Mouse (Mus musculus): ENCODE measurements around the gene Ccdc158. TPM values are rescaled to one million over a fixed set of nuclear protein-coding genes. Genes with fewer than 3 reads are reported as not detected.

Gene Ccdc158
- polyA plus RNA-seq, 1 experiment from 2014 or later, result 0.94 TPM

- no peak overlapping the region for H3K4me2 ChIP-seq
- H3K4me3 ChIP-seq (replicated peaks), result no peak overlapping the region
- H3K9ac ChIP-seq, result no peak overlapping the region
- ATAC-seq (ENCODE audit: insufficient read depth, low FRiP score, low read depth), result no peak
- H3K9me3 ChIP-seq, result no peaks in the 10 kb centered on the region
- no peaks in the 10 kb centered on the region for H3K4me1 ChIP-seq
- H3K36me3 ChIP-seq, result no peaks in the 10 kb centered on the region
- no peaks in the 10 kb centered on the region for H3K27me3 ChIP-seq (replicated peaks)
- no peak overlapping the region for H3K27ac ChIP-seq
- 54% methylated on average over 4 of the region's 4 CpGs for WGBS
Measured at GRCm38 (mm10) chr5:92633526-92633925, 41.5 kb downstream of the Ccdc158 start.

GRCm38 (mm10) chr5:92627896-92628295, 47.2 kb downstream of the Ccdc158 start:
- Histone ChIP-seq H3K9me3 (no peaks in the 10 kb centered on the region), H3K36me3 (no peaks in the 10 kb centered on the region), H3K27ac (no peak overlapping the region), H3K27me3 (replicated peaks) (no peaks in the 10 kb centered on the region), H3K4me1 (no peaks in the 10 kb centered on the region), H3K9ac (no peak overlapping the region), H3K4me2 (no peak overlapping the region), H3K4me3 (replicated peaks) (no peak overlapping the region)
- no peak for ATAC-seq (ENCODE audit: insufficient read depth, low FRiP score, low read depth)
- 55% methylated on average over 7 of the region's 7 CpGs for WGBS

GRCm38 (mm10) chr5:92621883-92622282, 53.2 kb downstream of the Ccdc158 start:
- no peaks in the 10 kb centered on the region for H3K4me1 ChIP-seq
- no peak for ATAC-seq (ENCODE audit: insufficient read depth, low FRiP score, low read depth)
- no peak overlapping the region for H3K27ac ChIP-seq

GRCm38 (mm10) chr5:92612756-92613155, 62.3 kb downstream of the Ccdc158 start:
- no peak overlapping the region for H3K9ac ChIP-seq
- no peak for ATAC-seq (ENCODE audit: insufficient read depth, low FRiP score, low read depth)
- H3K4me2 ChIP-seq, result no peak overlapping the region
- no peaks in the 10 kb centered on the region for H3K4me1 ChIP-seq
- H3K27me3 ChIP-seq (replicated peaks), result no peaks in the 10 kb centered on the region
- 81% methylated on average over 4 of the region's 4 CpGs for WGBS
- H3K36me3 ChIP-seq, result no peaks in the 10 kb centered on the region
- H3K27ac ChIP-seq, result no peak overlapping the region
- no peak overlapping the region for H3K4me3 ChIP-seq (replicated peaks)
- no peaks in the 10 kb centered on the region for H3K9me3 ChIP-seq

More at GRCm38 (mm10) chr5:92621883-92622282, 53.2 kb downstream of the Ccdc158 start:
- Histone ChIP-seq H3K4me3 (replicated peaks) (no peak overlapping the region), H3K4me2 (no peak overlapping the region), H3K27me3 (replicated peaks) (no peaks in the 10 kb centered on the region), H3K9ac (no peak overlapping the region), H3K36me3 (no peaks in the 10 kb centered on the region), H3K9me3 (no peaks in the 10 kb centered on the region)
- WGBS, result 40% methylated on average over 5 of the region's 5 CpGs

GRCm38 (mm10) chr5:92607492-92608229, 67.4 kb downstream of the Ccdc158 start:
- Histone ChIP-seq H3K36me3 (peaks cover 3% of the 10 kb centered on the region; the same call in 1 of the 2 replicates), H3K27me3 (replicated peaks) (no peaks in the 10 kb centered on the region), H3K4me3 (replicated peaks) (no peak overlapping the region), H3K9me3 (no peaks in the 10 kb centered on the region), H3K4me1 (peaks cover 4% of the 10 kb centered on the region; the same call in 1 of the 2 replicates), H3K9ac (no peak overlapping the region), H3K4me2 (no peak overlapping the region), H3K27ac (no peak overlapping the region)
- ATAC-seq (ENCODE audit: insufficient read depth, low FRiP score, low read depth), result no peak
- WGBS, result 81% methylated on average over 5 of the region's 5 CpGs

GRCm38 (mm10) chr5:92604452-92605247, 70.4 kb downstream of the Ccdc158 start:
- H3K9me3 ChIP-seq, result no peaks in the 10 kb centered on the region
- peaks cover 4% of the 10 kb centered on the region; the same call in 1 of the 2 replicates for H3K4me1 ChIP-seq
- H3K27ac ChIP-seq, result peak overlapping the region; percentile 72
- no peaks in the 10 kb centered on the region for H3K27me3 ChIP-seq (replicated peaks)
- no peak overlapping the region for H3K9ac ChIP-seq
- H3K4me3 ChIP-seq (replicated peaks), result peak overlapping the region; percentile 66
- WGBS, result 42% methylated on average over 10 of the region's 10 CpGs
- ATAC-seq (ENCODE audit: insufficient read depth, low FRiP score, low read depth), result no peak
- peaks cover 3% of the 10 kb centered on the region; the same call in 1 of the 2 replicates for H3K36me3 ChIP-seq
- peak overlapping the region; percentile 79 for H3K4me2 ChIP-seq

GRCm38 (mm10) chr5:92602691-92603690, 72.1 kb downstream of the Ccdc158 start, which contains the start of gene Stbd1:
TSS of gene Stbd1 (plus strand) at chr5:92603041.
- Histone ChIP-seq H3K4me2 (peak within 1 kb of the TSS; percentile 79), H3K27me3 (replicated peaks) (no peaks in the 10 kb centered on the region), H3K27ac (peak within 1 kb of the TSS; percentile 81), H3K36me3 (peaks cover 3% of the 10 kb centered on the region; the same call in 1 of the 2 replicates), H3K4me1 (peaks cover 4% of the 10 kb centered on the region; the same call in 1 of the 2 replicates), H3K9me3 (no peaks in the 10 kb centered on the region), H3K4me3 (replicated peaks) (peak within 1 kb of the TSS; percentile 66), H3K9ac (peak within 1 kb of the TSS; percentile 53)
- WGBS, result under 1% methylated on average over 67 of the region's 69 CpGs
- peak; percentile 94 for ATAC-seq (ENCODE audit: insufficient read depth, low FRiP score, low read depth)

GRCm38 (mm10) chr5:92599030-92599429, 76.0 kb downstream of the Ccdc158 start:
- ATAC-seq (ENCODE audit: insufficient read depth, low FRiP score, low read depth), result no peak

GRCm38 (mm10) chr5:92596865-92597264, 78.2 kb downstream of the Ccdc158 start:
- no peak overlapping the region for H3K4me2 ChIP-seq
- H3K4me1 ChIP-seq, result no peaks in the 10 kb centered on the region
- H3K27me3 ChIP-seq (replicated peaks), result no peaks in the 10 kb centered on the region
- H3K36me3 ChIP-seq, result no peaks in the 10 kb centered on the region
- H3K27ac ChIP-seq, result no peak overlapping the region
- 89% methylated on average over 8 of the region's 8 CpGs for WGBS
- H3K9me3 ChIP-seq, result no peaks in the 10 kb centered on the region
- H3K9ac ChIP-seq, result no peak overlapping the region
- no peak for ATAC-seq (ENCODE audit: insufficient read depth, low FRiP score, low read depth)
- no peak overlapping the region for H3K4me3 ChIP-seq (replicated peaks)

More at GRCm38 (mm10) chr5:92599030-92599429, 76.0 kb downstream of the Ccdc158 start:
- Histone ChIP-seq H3K36me3 (no peaks in the 10 kb centered on the region), H3K4me3 (replicated peaks) (no peak overlapping the region), H3K9me3 (no peaks in the 10 kb centered on the region), H3K27ac (no peak overlapping the region), H3K27me3 (replicated peaks) (no peaks in the 10 kb centered on the region), H3K4me1 (0 out of 2 replicates have a peak, but pooled peaks cover 4% of the 10 kb centered on the region), H3K9ac (no peak overlapping the region), H3K4me2 (no peak overlapping the region)
- 60% methylated on average over 10 of the region's 10 CpGs for WGBS

- H3K36me3 ChIP-seq, result no peaks in the 10 kb centered on the region
- no peak overlapping the region for H3K9ac ChIP-seq
- no peak for ATAC-seq (ENCODE audit: insufficient read depth, low FRiP score, low read depth)
- no peak overlapping the region for H3K4me2 ChIP-seq
- H3K9me3 ChIP-seq, result no peaks in the 10 kb centered on the region
- no peaks in the 10 kb centered on the region for H3K4me1 ChIP-seq
- no peak overlapping the region for H3K27ac ChIP-seq
- H3K27me3 ChIP-seq (replicated peaks), result no peaks in the 10 kb centered on the region
- WGBS, result 82% methylated on average over 5 of the region's 5 CpGs
- H3K4me3 ChIP-seq (replicated peaks), result no peak overlapping the region
Measured at GRCm38 (mm10) chr5:92595026-92595425, 80.0 kb downstream of the Ccdc158 start.

- no peak overlapping the region for H3K4me2 ChIP-seq
- no peaks in the 10 kb centered on the region for H3K4me1 ChIP-seq
- no peaks in the 10 kb centered on the region for H3K36me3 ChIP-seq
- 33% methylated on average over 10 of the region's 10 CpGs for WGBS
- H3K27ac ChIP-seq, result no peak overlapping the region
- no peak overlapping the region for H3K4me3 ChIP-seq (replicated peaks)
- H3K27me3 ChIP-seq (replicated peaks), result no peaks in the 10 kb centered on the region
- H3K9ac ChIP-seq, result no peak overlapping the region
- H3K9me3 ChIP-seq, result no peaks in the 10 kb centered on the region
- no peak; the same call in 1 of the 2 replicates for ATAC-seq (ENCODE audit: insufficient read depth, low FRiP score, low read depth)
Measured at GRCm38 (mm10) chr5:92585932-92586331, 89.1 kb downstream of the Ccdc158 start.

All from stomach, embryonic 15.5 days (tissue).